Mouse (Mus musculus) liver, postnatal 0 days (tissue): ENCODE results near the gene Aldh1a3. TPM values are rescaled to one million over a fixed set of nuclear protein-coding genes. Genes with fewer than 3 reads are reported as not detected.

Experiments used
- ATAC-seq: fragments of 200-750 bp; cut with Nextera tagmentation; 2 replicates; pipeline ENCODE4 v1.8.0; 2017; ENCODE audit warnings: mild to moderate bottlenecking, moderate library complexity
- DNase-seq: peaks from one replicate; pipeline ENCODE4 v3.0.0-alpha.2; 2016
- H3K27ac ChIP-seq: fragments of 300-500 bp; sonication (generic); 2 replicates; pipeline ENCODE4 v1.5.1; 2014; ENCODE audit warnings: antibody characterized with exemption, moderate library complexity, mild to moderate bottlenecking, low read depth
- H3K27me3 ChIP-seq: fragments of 300-500 bp; sonication (generic); 2 replicates; pipeline ENCODE4 v1.6.1; 2014; ENCODE audit warnings: low read length, control low read depth, mixed read lengths; ENCODE audit not compliant: insufficient read depth
- H3K36me3 ChIP-seq: fragments of 300-500 bp; sonication (generic); replicated peaks from 2 replicates; pipeline ENCODE4 v1.6.1; 2014; ENCODE audit warnings: mild to moderate bottlenecking, control low read depth, low read length, moderate library complexity, mixed read lengths; ENCODE audit not compliant: insufficient read depth
- H3K4me1 ChIP-seq: fragments of 300-500 bp; sonication (generic); 2 replicates; pipeline ENCODE4 v1.6.1; 2014; ENCODE audit warnings: antibody characterized with exemption, mild to moderate bottlenecking, control low read depth; ENCODE audit not compliant: insufficient read depth
- H3K4me2 ChIP-seq: fragments of 300-500 bp; sonication (generic); 2 replicates; pipeline ENCODE4 v1.6.1; 2014; ENCODE audit warnings: low read depth, mild to moderate bottlenecking, low read length, moderate library complexity, mixed read lengths
- H3K4me3 ChIP-seq: fragments of 300-500 bp; sonication (generic); 2 replicates; pipeline ENCODE4 v1.5.1; 2014; ENCODE audit warnings: low read depth, low read length
- H3K9ac ChIP-seq: fragments of 300-500 bp; sonication (generic); replicated peaks from 2 replicates; pipeline ENCODE4 v1.6.1; 2014; ENCODE audit warnings: mild to moderate bottlenecking, moderate library complexity
- H3K9me3 ChIP-seq: fragments of 300-500 bp; sonication (generic); 2 replicates; pipeline ENCODE4 v1.6.1; 2016; ENCODE audit warnings: mild to moderate bottlenecking, control low read depth, low read length, mixed read lengths
- CTCF ChIP-seq: sonication (generic); IDR thresholded peaks from 2 replicates; pipeline ENCODE4 v1.5.1; 2016; ENCODE audit warnings: antibody characterized with exemption, low read depth
- EP300 ChIP-seq: IDR thresholded peaks from 2 replicates; pipeline ENCODE4 v1.6.1; 2016; ENCODE audit warnings: antibody characterized with exemption, low read depth, mild to moderate bottlenecking
- WGBS: fragments of 180-500 bp; shearing (Covaris S2); extraction: QIAGEN DNeasy Blood & Tissue Kit; methylation state at CpG from one replicate; pipeline ENCODE4 v1.1.7; 2014; ENCODE audit not compliant: insufficient replicate concordance; 5-methylcytosine and 5-hydroxymethylcytosine counted together
- polyA plus RNA-seq: library from polyadenylated mRNA; unstranded; fragments of >200 nt; fragmentation: Nextera tagmentation; extraction: Ambion mirVana; gene quantifications from 2 replicates; pipeline ENCODE4 v1.2.1, GENCODE M21; 2015

Aldh1a3 gene
- polyA plus RNA-seq, 1 experiment from 2014 or later, result 1.4 TPM

DNA sequence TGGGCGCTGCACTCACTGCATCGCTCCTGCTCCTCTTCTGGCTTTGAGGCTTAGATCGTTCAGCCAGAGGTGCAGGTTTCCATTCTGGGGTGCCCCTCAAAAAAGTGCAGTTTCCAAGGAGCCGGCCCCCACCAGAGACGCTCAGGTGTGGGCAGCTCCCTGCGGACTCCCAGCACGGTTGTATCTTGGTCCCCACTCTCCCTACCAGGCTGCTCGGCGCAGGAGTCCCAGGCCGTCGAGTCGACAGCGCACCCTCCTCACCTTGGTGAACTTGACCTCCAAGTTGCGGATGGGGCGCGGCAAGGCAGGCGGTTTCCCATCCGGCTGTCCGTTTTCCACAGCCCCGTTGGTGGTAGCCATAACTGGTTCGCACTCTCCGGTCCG lies 272 bp downstream of the Aldh1a3 start:
- 2% methylated on average over 23 of the region's 23 CpGs for WGBS
- ATAC-seq (no peak), DNase-seq (no peak)
- Histone ChIP-seq H3K27me3 (peaks cover 47% of the 10 kb centered on the region), H3K4me3 (peak overlapping the region; percentile 31), H3K4me2 (peak overlapping the region; percentile 63), H3K27ac (no peak overlapping the region), H3K9me3 (no peaks in the 10 kb centered on the region), H3K4me1 (peaks cover 6% of the 10 kb centered on the region), H3K36me3 (no peaks in the 10 kb centered on the region), H3K9ac (no peak overlapping the region)
- TF ChIP-seq CTCF (no peak), EP300 (no peak)

DNA sequence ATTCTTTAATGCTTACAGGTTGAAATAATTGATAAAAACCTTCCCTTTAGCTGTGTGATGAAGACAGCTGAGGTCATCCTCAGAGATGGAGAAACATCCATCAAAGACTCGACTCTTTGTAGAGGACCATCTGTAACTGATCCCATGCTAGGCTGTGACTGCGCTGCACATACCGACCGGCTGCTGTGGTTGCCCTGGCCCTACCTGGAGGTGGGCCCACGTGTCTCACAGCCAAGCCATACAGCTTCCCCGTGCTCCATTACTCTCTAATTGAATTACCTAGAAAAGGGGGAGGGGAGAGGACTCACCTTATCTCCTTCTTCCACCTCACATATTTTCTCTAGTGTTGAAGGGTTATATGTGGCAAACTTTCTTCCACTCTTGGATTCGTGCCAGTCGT lies 5.4 kb downstream of the Aldh1a3 start:
- H3K4me2 ChIP-seq, result no peak overlapping the region

DNA sequence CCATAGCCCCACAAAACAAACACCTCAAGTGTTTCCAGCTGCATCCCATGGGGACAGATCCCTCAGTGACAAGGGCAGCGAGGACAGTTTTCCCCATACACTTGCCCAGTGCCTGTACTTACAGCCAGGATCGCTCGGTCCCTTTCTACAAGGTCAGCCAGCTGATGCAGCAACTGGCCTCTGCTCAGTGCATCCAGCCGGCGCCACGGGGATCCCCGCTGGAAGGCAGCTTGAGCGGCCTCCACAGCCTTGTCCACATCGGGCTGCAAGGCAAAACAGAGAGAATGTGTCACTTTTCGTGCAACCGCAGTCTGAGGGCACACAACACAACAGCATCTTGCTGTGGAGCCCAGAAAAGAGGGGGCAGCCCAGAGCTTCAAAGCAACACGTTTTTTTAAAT lies 8.3 kb downstream of the Aldh1a3 start:
- whole genome bisulfite sequencing, result 52% methylated on average over 12 of the region's 12 CpGs
- DNase-seq (no peak), ATAC-seq (no peak)
- H3K4me3 ChIP-seq, result no peak overlapping the region
- H3K9me3 ChIP-seq, result no peaks in the 10 kb centered on the region
- H3K27me3 ChIP-seq, result no peaks in the 10 kb centered on the region
- no peak overlapping the region for H3K9ac ChIP-seq
- no peak overlapping the region for H3K4me2 ChIP-seq
- no peak overlapping the region for H3K27ac ChIP-seq
- no peaks in the 10 kb centered on the region for H3K36me3 ChIP-seq
- H3K4me1 ChIP-seq, result no peaks in the 10 kb centered on the region
- TF ChIP-seq EP300 (no peak), CTCF (no peak)

More for the DNA sequence above, 5.4 kb downstream of the Aldh1a3 start:
- no peak overlapping the region for H3K27ac ChIP-seq
- H3K9ac ChIP-seq, result no peak overlapping the region
- H3K9me3 ChIP-seq, result no peaks in the 10 kb centered on the region
- no peaks in the 10 kb centered on the region for H3K36me3 ChIP-seq
- DNase-seq (no peak), ATAC-seq (no peak)
- H3K4me1 ChIP-seq, result no peaks in the 10 kb centered on the region; the same call in none of the 2 replicates
- no peak overlapping the region for H3K4me3 ChIP-seq
- 75% methylated on average over 8 of the region's 8 CpGs for WGBS
- TF ChIP-seq CTCF (no peak), EP300 (no peak)
- peaks cover 22% of the 10 kb centered on the region for H3K27me3 ChIP-seq

DNA sequence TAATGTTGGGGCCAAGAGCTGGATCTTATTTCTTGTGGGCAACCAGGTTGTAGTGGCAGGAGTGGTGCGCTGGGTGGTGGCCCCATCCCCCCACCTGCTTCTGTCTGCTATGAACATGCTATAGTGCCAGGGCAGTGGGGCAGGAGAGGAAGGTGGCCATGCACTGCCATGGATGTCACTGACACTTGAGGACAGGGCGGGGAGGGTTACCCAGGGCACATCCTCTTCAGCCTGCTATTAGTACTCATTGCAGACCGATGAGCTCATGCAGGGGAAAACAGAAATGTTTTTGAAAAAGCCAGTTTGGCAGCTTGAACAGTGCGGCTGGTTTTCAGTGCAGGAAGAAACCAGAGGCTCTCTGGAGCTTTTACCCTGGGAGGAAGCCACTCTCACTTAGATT lies 10.5 kb downstream of the Aldh1a3 start:
- H3K4me1 ChIP-seq, result no peaks in the 10 kb centered on the region
- WGBS, result 73% methylated on average over 4 of the region's 4 CpGs

DNA sequence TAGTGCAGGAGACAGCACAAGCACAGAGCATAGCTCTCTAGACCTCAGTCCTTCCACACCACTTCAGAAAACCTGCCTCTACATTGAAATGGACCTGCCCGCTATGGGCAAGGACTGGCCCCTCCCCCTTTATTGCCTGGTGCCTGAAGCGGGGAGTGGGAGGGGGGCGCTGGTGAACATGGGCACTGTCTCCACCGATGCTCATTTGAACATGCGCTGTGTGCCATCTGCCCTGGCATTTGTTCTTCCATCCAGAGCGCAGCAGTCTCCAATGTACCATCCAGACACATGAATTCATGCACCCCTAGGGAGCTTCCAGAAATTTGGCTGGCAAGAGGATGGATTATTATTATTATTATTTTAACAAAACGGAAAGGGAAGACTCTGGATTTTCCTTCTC lies 14.2 kb downstream of the Aldh1a3 start:
- Histone ChIP-seq H3K9ac (no peak overlapping the region), H3K27me3 (no peaks in the 10 kb centered on the region), H3K9me3 (no peaks in the 10 kb centered on the region), H3K4me1 (no peaks in the 10 kb centered on the region), H3K36me3 (no peaks in the 10 kb centered on the region), H3K4me2 (no peak overlapping the region), H3K27ac (no peak overlapping the region), H3K4me3 (no peak overlapping the region)
- TF ChIP-seq CTCF (no peak), EP300 (no peak)
- WGBS, result 82% methylated on average over 7 of the region's 7 CpGs
- no peak for DNase-seq
- no peak for ATAC-seq

More for the DNA sequence above, 10.5 kb downstream of the Aldh1a3 start:
- no peak overlapping the region for H3K9ac ChIP-seq
- TF ChIP-seq CTCF (no peak), EP300 (no peak)
- H3K27me3 ChIP-seq, result no peaks in the 10 kb centered on the region
- no peaks in the 10 kb centered on the region for H3K9me3 ChIP-seq
- no peak overlapping the region for H3K27ac ChIP-seq
- ATAC-seq (no peak), DNase-seq (no peak)
- H3K4me2 ChIP-seq, result no peak overlapping the region
- H3K36me3 ChIP-seq, result no peaks in the 10 kb centered on the region
- no peak overlapping the region for H3K4me3 ChIP-seq

DNA sequence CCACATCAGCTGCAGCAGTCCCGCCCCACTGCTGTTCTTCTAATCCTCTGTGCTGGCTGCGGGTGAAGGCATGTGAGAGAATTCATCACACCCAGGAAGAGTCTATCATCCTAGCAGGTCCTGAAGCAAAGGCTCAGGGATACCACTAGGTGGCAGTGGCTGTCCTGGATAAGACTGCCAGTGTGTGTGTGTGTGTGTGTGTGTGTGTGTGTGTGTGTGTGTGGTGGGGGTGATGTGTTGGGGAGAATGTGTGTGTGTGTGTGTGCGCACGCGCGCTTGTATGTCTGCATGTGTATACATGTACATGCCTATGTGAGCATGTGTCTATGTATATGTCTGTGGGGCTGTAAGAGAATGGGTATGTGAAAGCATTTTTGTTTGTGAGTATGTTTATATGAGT lies 17.9 kb downstream of the Aldh1a3 start:
- H3K4me1 ChIP-seq, result no peaks in the 10 kb centered on the region
- TF ChIP-seq CTCF (peak; percentile 79), EP300 (no peak)
- ATAC-seq (peak; percentile 45; the same call in 1 of the 2 replicates), DNase-seq (peak; percentile 34)
- H3K4me2 ChIP-seq, result no peak overlapping the region
- H3K27ac ChIP-seq, result no peak overlapping the region
- H3K9me3 ChIP-seq, result no peaks in the 10 kb centered on the region
- 68% methylated on average over 6 of the region's 6 CpGs for WGBS
- H3K27me3 ChIP-seq, result no peaks in the 10 kb centered on the region
- no peak overlapping the region for H3K4me3 ChIP-seq
- H3K9ac ChIP-seq, result no peak overlapping the region
- H3K36me3 ChIP-seq, result no peaks in the 10 kb centered on the region

DNA sequence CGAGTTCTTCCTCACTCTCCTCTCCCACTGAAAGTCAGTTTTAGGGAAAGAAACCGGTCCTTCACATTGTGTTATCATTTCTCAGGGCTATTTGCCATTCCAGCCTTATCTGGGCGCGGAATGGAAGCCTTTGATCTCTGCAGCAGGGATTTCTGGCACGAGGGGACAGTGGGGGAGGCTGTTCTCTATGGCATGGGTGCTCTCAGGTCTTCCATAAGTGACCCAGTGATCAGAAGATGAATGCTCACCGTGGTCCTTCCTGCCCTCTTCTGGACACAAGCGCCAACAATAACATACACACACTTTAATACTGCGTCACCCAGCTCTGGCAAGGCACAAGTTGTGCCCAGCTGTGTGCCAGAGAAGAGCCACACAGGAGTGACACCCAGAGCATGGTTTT lies 20.3 kb downstream of the Aldh1a3 start:
- H3K9ac ChIP-seq, result no peak overlapping the region
- H3K4me3 ChIP-seq, result no peak overlapping the region
- H3K4me2 ChIP-seq, result no peak overlapping the region
- ATAC-seq (no peak), DNase-seq (no peak)
- H3K9me3 ChIP-seq, result no peaks in the 10 kb centered on the region
- no peaks in the 10 kb centered on the region for H3K36me3 ChIP-seq
- H3K27ac ChIP-seq, result no peak overlapping the region
- TF ChIP-seq CTCF (no peak), EP300 (no peak)
- no peaks in the 10 kb centered on the region for H3K27me3 ChIP-seq
- 59% methylated on average over 8 of the region's 8 CpGs for WGBS
- no peaks in the 10 kb centered on the region for H3K4me1 ChIP-seq
